Mouse (Mus musculus): ENCODE measurements around the gene Plin2.
"Not testable (repeated sequence)": the region's sequence is repeated elsewhere in the genome, so short reads cannot be mapped to it uniquely, and the experiment has no call there.

The Plin2 gene

GRCm38 (mm10) chr4:86625463-86625862 is 44.4 kb downstream of the Plin2 start:
- peak; percentile 41 for DNase-seq

GRCm38 (mm10) chr4:86622532-86622931 is 47.3 kb downstream of the Plin2 start:
- DNase-seq, result not testable (repeated sequence)

GRCm38 (mm10) chr4:86622116-86622515 is 47.7 kb downstream of the Plin2 start:
- no peak for DNase-seq

DNA sequence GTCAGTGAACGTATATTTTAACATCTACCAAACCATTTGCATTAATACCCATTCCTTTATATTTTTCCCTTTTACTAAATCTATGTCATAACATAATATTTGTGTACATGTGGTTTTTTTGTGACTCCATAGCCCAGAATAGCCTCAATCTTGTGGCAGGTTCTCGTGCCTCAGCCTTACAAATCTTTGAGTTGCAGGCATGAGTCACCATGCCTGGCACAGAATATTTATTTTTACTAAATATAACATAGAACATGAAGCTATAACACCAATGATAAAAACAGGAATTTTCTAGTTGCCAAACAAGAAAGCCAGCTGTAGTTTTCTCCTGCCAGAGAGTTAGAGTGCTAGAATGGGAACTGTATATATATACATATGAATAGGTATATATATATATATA is 49.4 kb downstream of the Plin2 start:
- DNase-seq, result no peak

DNA sequence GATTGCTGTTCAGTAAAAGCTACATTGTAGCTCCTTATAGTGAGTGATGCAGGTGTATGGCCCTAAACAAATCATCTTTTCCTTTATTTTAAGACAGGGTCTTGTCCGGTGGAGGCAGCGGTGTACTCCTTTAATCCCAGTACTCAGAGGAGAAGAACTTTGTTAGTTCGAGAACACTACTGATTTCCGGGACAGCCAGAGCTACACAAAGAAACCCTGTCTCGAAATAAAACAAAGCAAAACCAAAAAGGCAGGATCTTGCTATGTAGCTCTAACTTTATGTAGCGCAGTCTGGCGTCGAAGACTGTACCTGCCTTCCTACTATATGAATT is 57.6 kb downstream of the Plin2 start:
- DNase-seq, result no peak

- DNase-seq, result peak; percentile 95
These were observed 58.2 kb downstream of the Plin2 start, which contains the start of gene Haus6 for GRCm38 (mm10) chr4:86611524-86612288. TSS of gene Haus6 (minus strand) at chr4:86612055.
